ENCODE assay signal across 23 mouse cellular contexts in the genomic region with DNA sequence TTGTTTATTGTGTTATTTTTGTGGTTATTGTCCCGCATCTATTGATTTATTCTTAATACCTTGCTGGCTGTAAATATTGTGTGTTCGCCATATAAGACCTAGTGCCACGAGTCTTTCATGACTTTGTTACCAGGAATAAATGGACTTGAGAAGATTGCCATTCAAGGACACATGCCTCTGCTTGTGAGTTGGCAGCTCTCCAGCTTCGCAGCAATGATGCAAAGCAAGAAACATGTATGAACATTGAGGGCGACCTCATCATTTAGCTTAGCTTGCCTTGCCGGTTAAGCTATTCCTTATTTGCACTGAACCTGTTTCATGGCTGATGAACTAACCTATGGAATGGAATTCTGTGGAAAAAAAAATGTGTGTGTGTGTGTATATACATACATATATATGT. TPM values are rescaled to one million over a fixed set of nuclear protein-coding genes. Genes with fewer than 3 reads are reported as not detected.
DNase-seq lines count a peak whose midpoint lies in the region; ATAC-seq and TF ChIP-seq lines count a peak whose summit lies in the region.
"Had no signal": no experiment of that assay in that cellular context is flagged by ENCODE, and none has a peak within 500 bp of the region (broad histone marks: within the 10 kb centered on the region; RNA-seq: fewer than 3 reads in every experiment).

No protein-coding gene starts in this region.

- no peak overlapping the region for H3K4me2 ChIP-seq in forebrain, embryonic 14.5 days (ENCODE audit: low read length)
- H3K4me2 ChIP-seq in heart, postnatal 0 days (ENCODE audit: low read depth, low read length) = no peak overlapping the region
- H3K4me2 ChIP-seq in heart, embryonic 11.5 days = no peak overlapping the region
- H3K4me2 ChIP-seq: embryonic facial prominence, embryonic 13.5 days; hindbrain, embryonic 12.5 days; liver, embryonic 12.5 days; lung, embryonic 15.5 days had no signal

- H3K9ac ChIP-seq in forebrain, embryonic 14.5 days (ENCODE audit: low read length) = no peak overlapping the region
- H3K9ac ChIP-seq in heart, postnatal 0 days (replicated peaks; ENCODE audit: low read depth, low read length) = no peak overlapping the region
- no peak overlapping the region for H3K9ac ChIP-seq in heart, embryonic 11.5 days (ENCODE audit: low read depth, low read length)
- H3K9ac ChIP-seq: embryonic facial prominence, embryonic 13.5 days; forebrain, postnatal 0 days; hindbrain, embryonic 12.5 days; liver, embryonic 12.5 days; lung, embryonic 15.5 days had no signal

- peaks cover 24% of the 10 kb centered on the region for H3K4me1 ChIP-seq in forebrain, embryonic 14.5 days (ENCODE audit: control insufficient read depth, insufficient read depth, low read length)
- peaks cover 67% of the 10 kb centered on the region for H3K4me1 ChIP-seq in forebrain, embryonic 10.5 days
- peaks cover 32% of the 10 kb centered on the region for H3K4me1 ChIP-seq in heart, postnatal 0 days (ENCODE audit: control insufficient read depth, insufficient read depth)
- H3K4me1 ChIP-seq in heart, embryonic 11.5 days (ENCODE audit: control insufficient read depth, insufficient read depth, low read length) = peaks cover 31% of the 10 kb centered on the region
- H3K4me1 ChIP-seq: liver, embryonic 12.5 days had no signal

- H3K36me3 ChIP-seq in forebrain, embryonic 14.5 days (ENCODE audit: control insufficient read depth, insufficient read depth, low read length) = no peaks in the 10 kb centered on the region
- H3K36me3 ChIP-seq in forebrain, embryonic 10.5 days (replicated peaks) = peaks cover 78% of the 10 kb centered on the region
- no peaks in the 10 kb centered on the region for H3K36me3 ChIP-seq in heart, postnatal 0 days (replicated peaks; ENCODE audit: control insufficient read depth, insufficient read depth, low read length)
- 0 out of 2 replicates have a peak, but pooled peaks cover 4% of the 10 kb centered on the region for H3K36me3 ChIP-seq in heart, embryonic 11.5 days (ENCODE audit: control insufficient read depth, insufficient read depth, low read length)
- H3K36me3 ChIP-seq: hindbrain, embryonic 12.5 days; liver, embryonic 12.5 days had no signal

- TF ChIP-seq EP300 in heart, postnatal 0 days (IDR thresholded peaks at IDR 0.05; ENCODE audit: low read depth) = no peak

- ATAC-seq in forebrain, embryonic 14.5 days = no peak
- ATAC-seq in heart, postnatal 0 days (ENCODE audit: insufficient read depth, low read depth) = peak; percentile 45
- no peak for ATAC-seq in heart, embryonic 11.5 days (replicated peaks; ENCODE audit: insufficient number of reproducible peaks, low FRiP score, low TSS enrichment)
- ATAC-seq: forebrain, postnatal 0 days; inflammation-experienced regulatory T-cells, adult 6 months; liver, embryonic 12.5 days had no signal

- H3K9me3 ChIP-seq in forebrain, embryonic 14.5 days (replicated peaks; ENCODE audit: control insufficient read depth, low read length) = no peaks in the 10 kb centered on the region
- H3K9me3 ChIP-seq in forebrain, embryonic 10.5 days = no peaks in the 10 kb centered on the region
- no peaks in the 10 kb centered on the region for H3K9me3 ChIP-seq in heart, postnatal 0 days (replicated peaks; ENCODE audit: control insufficient read depth, low read length)
- no peaks in the 10 kb centered on the region for H3K9me3 ChIP-seq in heart, embryonic 11.5 days (replicated peaks; ENCODE audit: control insufficient read depth, low read length)
- H3K9me3 ChIP-seq: embryonic facial prominence, embryonic 13.5 days; hindbrain, embryonic 12.5 days; liver, embryonic 12.5 days; lung, embryonic 15.5 days; midbrain, embryonic 10.5 days had no signal

- WGBS in forebrain, embryonic 14.5 days = 40% methylated on average over 6 of the region's 6 CpGs
- 91% methylated on average over 6 of the region's 6 CpGs for WGBS in forebrain, embryonic 10.5 days
- WGBS in heart, postnatal 0 days = 33% methylated on average over 6 of the region's 6 CpGs
- 65% methylated on average over 6 of the region's 6 CpGs for WGBS in heart, embryonic 11.5 days (ENCODE audit: insufficient replicate concordance)

- no peaks in the 10 kb centered on the region for H3K27me3 ChIP-seq in forebrain, embryonic 14.5 days (replicated peaks; ENCODE audit: control insufficient read depth, insufficient read depth, low read length)
- H3K27me3 ChIP-seq in forebrain, embryonic 10.5 days (ENCODE audit: poor library complexity, severe bottlenecking) = no peaks in the 10 kb centered on the region
- H3K27me3 ChIP-seq in heart, postnatal 0 days (ENCODE audit: control insufficient read depth, insufficient read depth, low read length) = no peaks in the 10 kb centered on the region
- no peaks in the 10 kb centered on the region for H3K27me3 ChIP-seq in heart, embryonic 11.5 days (ENCODE audit: control insufficient read depth, insufficient read depth, low read length)
- H3K27me3 ChIP-seq: embryonic facial prominence, embryonic 13.5 days; hindbrain, embryonic 12.5 days; liver, embryonic 12.5 days; lung, embryonic 15.5 days had no signal

- no peak overlapping the region for H3K27ac ChIP-seq in forebrain, embryonic 14.5 days (ENCODE audit: low read depth, low read length)
- no peak overlapping the region for H3K27ac ChIP-seq in forebrain, embryonic 10.5 days
- H3K27ac ChIP-seq in heart, postnatal 0 days (ENCODE audit: low read depth) = peak overlapping the region; percentile 81
- H3K27ac ChIP-seq in heart, embryonic 11.5 days (ENCODE audit: low read depth, low read length) = no peak overlapping the region
- H3K27ac ChIP-seq: embryonic facial prominence, embryonic 13.5 days; hindbrain, embryonic 12.5 days; left cerebral cortex, adult 2 months; liver, embryonic 12.5 days; lung, embryonic 15.5 days; macrophage had no signal

- no peak overlapping the region for H3K4me3 ChIP-seq in forebrain, embryonic 14.5 days (ENCODE audit: low read depth, low read length)
- no peak overlapping the region for H3K4me3 ChIP-seq in forebrain, embryonic 10.5 days
- no peak overlapping the region for H3K4me3 ChIP-seq in heart, postnatal 0 days (ENCODE audit: low read depth, low read length)
- no peak overlapping the region for H3K4me3 ChIP-seq in heart, embryonic 11.5 days (ENCODE audit: low read depth, low read length)
- H3K4me3 ChIP-seq: embryonic facial prominence, embryonic 13.5 days; hindbrain, embryonic 12.5 days; left cerebral cortex, adult 2 months; liver, embryonic 12.5 days; lung, embryonic 15.5 days; midbrain, embryonic 10.5 days had no signal

- peak; percentile 49 for DNase-seq in forebrain, embryonic 14.5 days (ENCODE audit: low spot score)
- no peak for DNase-seq in forebrain, embryonic 10.5 days (ENCODE audit: extremely low spot score, low spot score)
- DNase-seq in heart, postnatal 0 days (ENCODE audit: low spot score) = peak; percentile 72
- peak; percentile 49 for DNase-seq in retina, postnatal 1 day
- no peak for DNase-seq in retina, embryonic 14.5 days (ENCODE audit: low spot score)
- DNase-seq in heart, postnatal 4 days = peak; percentile 73
- DNase-seq in c-Kit-positive CD71-positive TER-119-positive erythroid progenitor cells, embryonic 14.5 days (ENCODE audit: low spot score) = no peak
- DNase-seq: cerebellum, adult 9-11 months; forebrain, postnatal 0 days; gastrocnemius, postnatal 36 days; kidney, adult 8-10 months; kidney, postnatal 14 days; right cerebral cortex, adult 18-20 months; thymus, postnatal 14 days had no signal

- TF ChIP-seq CTCF in heart, postnatal 0 days (IDR thresholded peaks at IDR 0.05; ENCODE audit: low read depth) = no peak

RNA-seq across cellular contexts. Expression of gene Fat1, which starts 26.2 kb away (rescaled TPM):
- polyA plus RNA-seq in forebrain, embryonic 14.5 days (2014; fragmentation: Nextera tagmentation; extraction: Ambion mirVana) = 10.0 and 11.4 TPM in 2 replicates
- 20.3 and 20.5 TPM in 2 replicates for polyA plus RNA-seq in forebrain, embryonic 10.5 days (2016; fragmentation: Nextera tagmentation; extraction: Ambion mirVana)
- 42.8 and 51.3 TPM in 2 replicates for total RNA-seq in heart, postnatal 0 days (2014; rRNA removed; ENCODE audit: low replicate concordance)
- 4.0 and 5.1 TPM in 2 replicates for polyA plus RNA-seq in heart, postnatal 0 days (2015; fragmentation: Nextera tagmentation; extraction: Ambion mirVana)
- 20.2 and 23.7 TPM in 2 replicates for polyA plus RNA-seq in heart, embryonic 11.5 days (2014; fragmentation: Nextera tagmentation; extraction: Ambion mirVana)
- 10 to 100 TPM; 68.5 to 72.0 TPM for total RNA-seq in heart, postnatal 4 days (2021)
- polyA plus RNA-seq: inflammation-experienced regulatory T-cells, adult 6 months had no signal

Comparison
In these comparisons a context has a peak if more than half of its experiments do, and no peak if none do; other contexts are left out.
1. DNase-seq: peak in forebrain, embryonic 14.5 days (single experiment), heart, postnatal 0 days (single experiment), retina, postnatal 1 day (single experiment) and heart, postnatal 4 days (single experiment); none in forebrain, embryonic 10.5 days (single experiment), retina, embryonic 14.5 days (single experiment) and c-Kit-positive CD71-positive TER-119-positive erythroid progenitor cells, embryonic 14.5 days (single experiment).